Mouse (Mus musculus) stomach, postnatal 0 days (tissue): ENCODE data around the gene Cuta. TPM values are rescaled to one million over a fixed set of nuclear protein-coding genes. Genes with fewer than 3 reads are reported as not detected.

ENCODE experiments used
- ATAC-seq: fragments of 200-750 bp; cut with Nextera tagmentation; 2 replicates; pipeline ENCODE4 v1.8.0; 2017; ENCODE audit not compliant: low FRiP score, low TSS enrichment
- DNase-seq: peaks from one replicate; pipeline ENCODE4 v3.0.0-alpha.2; 2016; ENCODE audit warnings: low spot score
- H3K27ac ChIP-seq: fragments of 300-500 bp; sonication (generic); replicated peaks from 2 replicates; pipeline ENCODE4 v1.5.1; 2014; ENCODE audit warnings: mild to moderate bottlenecking, control low read depth
- H3K27me3 ChIP-seq: fragments of 300-500 bp; sonication (generic); 2 replicates; pipeline ENCODE4 v1.6.1; 2014; ENCODE audit warnings: low read length; ENCODE audit not compliant: control insufficient read depth, insufficient read depth
- H3K36me3 ChIP-seq: fragments of 300-500 bp; sonication (generic); 2 replicates; pipeline ENCODE4 v1.6.1; 2014; ENCODE audit warnings: low read length, mixed read lengths; ENCODE audit not compliant: control insufficient read depth, insufficient read depth
- H3K4me1 ChIP-seq: fragments of 300-500 bp; sonication (generic); replicated peaks from 2 replicates; pipeline ENCODE4 v1.6.1; 2014; ENCODE audit warnings: antibody characterized with exemption; ENCODE audit not compliant: control insufficient read depth, insufficient read depth
- H3K4me2 ChIP-seq: fragments of 300-500 bp; sonication (generic); replicated peaks from 2 replicates; pipeline ENCODE4 v1.6.1; 2014; ENCODE audit warnings: low read depth, mild to moderate bottlenecking, control low read depth, moderate library complexity
- H3K4me3 ChIP-seq: fragments of 300-500 bp; sonication (generic); 2 replicates; pipeline ENCODE4 v1.5.1; 2014; ENCODE audit warnings: low read depth, low read length, control low read depth
- H3K9ac ChIP-seq: fragments of 300-500 bp; sonication (generic); 2 replicates; pipeline ENCODE4 v1.6.1; 2014; ENCODE audit warnings: mild to moderate bottlenecking, low read length, control low read depth, mixed read lengths
- H3K9me3 ChIP-seq: fragments of 300-500 bp; sonication (generic); 2 replicates; pipeline ENCODE4 v1.6.1; 2016; ENCODE audit warnings: low read length; ENCODE audit not compliant: control insufficient read depth
- CTCF ChIP-seq: IDR thresholded peaks from 2 replicates; pipeline ENCODE4 v1.5.1; 2016; ENCODE audit warnings: antibody characterized with exemption, low read depth, mild to moderate bottlenecking, moderate library complexity
- EP300 ChIP-seq: optimal IDR thresholded peaks from 2 replicates; pipeline ENCODE3; 2016; ENCODE audit warnings: antibody characterized with exemption
- WGBS: fragments of 180-500 bp; shearing (Covaris S2); extraction: QIAGEN DNeasy Blood & Tissue Kit; methylation state at CpG from one replicate; pipeline ENCODE4 v1.1.7; 2014; 5-methylcytosine and 5-hydroxymethylcytosine counted together
- polyA plus RNA-seq: library from polyadenylated mRNA; unstranded; fragments of >200 nt; fragmentation: Nextera tagmentation; extraction: Ambion mirVana; gene quantifications from 2 replicates; pipeline ENCODE4 v1.2.1, GENCODE M21; 2015

Gene Cuta
- polyA plus RNA-seq, 1 experiment from 2014 or later, result 157 TPM

- Histone ChIP-seq H3K9ac (no peak overlapping the region), H3K36me3 (no peaks in the 10 kb centered on the region; the same call in 1 of the 2 replicates), H3K9me3 (no peaks in the 10 kb centered on the region), H3K4me2 (no peak overlapping the region), H3K4me3 (no peak overlapping the region), H3K27me3 (no peaks in the 10 kb centered on the region), H3K4me1 (no peaks in the 10 kb centered on the region), H3K27ac (no peak overlapping the region)
- DNase-seq (no peak), ATAC-seq (no peak)
- no peak for TF ChIP-seq EP300
- TF ChIP-seq CTCF, result no peak
- WGBS, result 95% methylated on average over 4 of the region's 4 CpGs
Measured at GRCm38 (mm10) chr17:26959815-26960214, 20.4 kb upstream of the Cuta start.

- no peak overlapping the region for H3K27ac ChIP-seq
- TF ChIP-seq CTCF (no peak), EP300 (no peak)
- H3K4me3 ChIP-seq, result no peak overlapping the region
- H3K9ac ChIP-seq, result no peak overlapping the region
- no peaks in the 10 kb centered on the region; the same call in 1 of the 2 replicates for H3K36me3 ChIP-seq
- no peaks in the 10 kb centered on the region for H3K4me1 ChIP-seq
- H3K27me3 ChIP-seq, result no peaks in the 10 kb centered on the region
- 64% methylated on average over 5 of the region's 5 CpGs for WGBS
- H3K4me2 ChIP-seq, result no peak overlapping the region
- no peaks in the 10 kb centered on the region for H3K9me3 ChIP-seq
- DNase-seq, result no peak
- ATAC-seq, result no peak
Measured at GRCm38 (mm10) chr17:26958880-26959279, 19.5 kb upstream of the Cuta start.

GRCm38 (mm10) chr17:26957872-26958271 is 18.5 kb upstream of the Cuta start:
- no peaks in the 10 kb centered on the region; the same call in 1 of the 2 replicates for H3K36me3 ChIP-seq
- 95% methylated on average over 5 of the region's 5 CpGs for whole genome bisulfite sequencing

GRCm38 (mm10) chr17:26956895-26957294 is 17.5 kb upstream of the Cuta start:
- ATAC-seq, result no peak
- H3K4me3 ChIP-seq, result no peak overlapping the region
- no peaks in the 10 kb centered on the region; the same call in 1 of the 2 replicates for H3K4me1 ChIP-seq
- TF ChIP-seq EP300 (no peak), CTCF (no peak)
- H3K36me3 ChIP-seq, result no peaks in the 10 kb centered on the region; the same call in 1 of the 2 replicates
- no peaks in the 10 kb centered on the region for H3K27me3 ChIP-seq
- DNase-seq, result no peak
- no peak overlapping the region for H3K9ac ChIP-seq
- H3K9me3 ChIP-seq, result no peaks in the 10 kb centered on the region
- no peak overlapping the region for H3K27ac ChIP-seq
- no peak overlapping the region for H3K4me2 ChIP-seq
- 88% methylated on average over 18 of the region's 18 CpGs for WGBS

More at GRCm38 (mm10) chr17:26957872-26958271, 18.5 kb upstream of the Cuta start:
- TF ChIP-seq EP300 (no peak), CTCF (no peak)
- no peaks in the 10 kb centered on the region for H3K9me3 ChIP-seq
- no peaks in the 10 kb centered on the region for H3K27me3 ChIP-seq
- DNase-seq, result no peak
- ATAC-seq, result no peak
- no peak overlapping the region for H3K27ac ChIP-seq
- no peak overlapping the region for H3K4me2 ChIP-seq
- no peak overlapping the region for H3K4me3 ChIP-seq
- no peaks in the 10 kb centered on the region; the same call in 1 of the 2 replicates for H3K4me1 ChIP-seq
- no peak overlapping the region for H3K9ac ChIP-seq

GRCm38 (mm10) chr17:26956309-26956708 is 16.9 kb upstream of the Cuta start:
- Histone ChIP-seq H3K27ac (no peak overlapping the region), H3K4me3 (no peak overlapping the region), H3K4me2 (no peak overlapping the region), H3K9me3 (no peaks in the 10 kb centered on the region), H3K27me3 (no peaks in the 10 kb centered on the region), H3K9ac (no peak overlapping the region), H3K36me3 (no peaks in the 10 kb centered on the region; the same call in 1 of the 2 replicates), H3K4me1 (no peaks in the 10 kb centered on the region; the same call in 1 of the 2 replicates)
- DNase-seq, result no peak
- no peak for TF ChIP-seq CTCF
- no peak for TF ChIP-seq EP300
- no peak for ATAC-seq
- 61% methylated on average over 5 of the region's 5 CpGs for WGBS

- 45% methylated on average over 10 of the region's 16 CpGs for WGBS
- DNase-seq (peak; percentile 43), ATAC-seq (0 out of 2 replicates have a peak, but pooled peaks have one; percentile 22)
- H3K27ac ChIP-seq, result no peak overlapping the region
- H3K36me3 ChIP-seq, result no peaks in the 10 kb centered on the region; the same call in 1 of the 2 replicates
- H3K9me3 ChIP-seq, result no peaks in the 10 kb centered on the region
- no peak overlapping the region for H3K4me2 ChIP-seq
- TF ChIP-seq CTCF, result no peak
- no peak for TF ChIP-seq EP300
- peaks cover 2% of the 10 kb centered on the region for H3K4me1 ChIP-seq
- no peak overlapping the region for H3K9ac ChIP-seq
- H3K4me3 ChIP-seq, result no peak overlapping the region
- H3K27me3 ChIP-seq, result no peaks in the 10 kb centered on the region
Measured at GRCm38 (mm10) chr17:26953726-26954125, 14.4 kb upstream of the Cuta start.
